Mouse (Mus musculus): ENCODE results near the gene Snx1. TPM values are rescaled to one million over a fixed set of nuclear protein-coding genes. Genes with fewer than 3 reads are reported as not detected.

Snx1 gene
- polyA plus RNA-seq, 1 experiment from 2014 or later, result 109 TPM

DNA sequence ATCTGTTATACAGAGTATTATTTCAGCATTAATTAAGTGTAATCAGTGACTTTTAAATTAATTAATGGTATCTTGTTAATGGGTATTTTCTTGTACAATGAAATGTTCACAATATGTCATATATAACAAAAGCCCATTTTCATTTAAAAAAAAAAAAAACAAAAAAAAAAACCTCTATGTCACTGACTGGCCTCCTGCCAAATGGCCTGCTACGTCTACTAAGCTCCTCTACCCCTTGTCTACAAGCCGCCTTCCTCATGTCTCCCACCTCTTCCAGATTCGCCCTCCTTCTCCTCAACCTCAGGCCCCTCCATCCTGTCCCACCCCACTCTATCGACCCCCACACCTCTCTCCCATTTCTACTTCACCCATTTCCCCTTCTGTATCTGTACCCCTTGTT is 74.9 kb downstream of the Snx1 start:
- DNase-seq (ENCODE audit: low spot score), result no peak

DNA sequence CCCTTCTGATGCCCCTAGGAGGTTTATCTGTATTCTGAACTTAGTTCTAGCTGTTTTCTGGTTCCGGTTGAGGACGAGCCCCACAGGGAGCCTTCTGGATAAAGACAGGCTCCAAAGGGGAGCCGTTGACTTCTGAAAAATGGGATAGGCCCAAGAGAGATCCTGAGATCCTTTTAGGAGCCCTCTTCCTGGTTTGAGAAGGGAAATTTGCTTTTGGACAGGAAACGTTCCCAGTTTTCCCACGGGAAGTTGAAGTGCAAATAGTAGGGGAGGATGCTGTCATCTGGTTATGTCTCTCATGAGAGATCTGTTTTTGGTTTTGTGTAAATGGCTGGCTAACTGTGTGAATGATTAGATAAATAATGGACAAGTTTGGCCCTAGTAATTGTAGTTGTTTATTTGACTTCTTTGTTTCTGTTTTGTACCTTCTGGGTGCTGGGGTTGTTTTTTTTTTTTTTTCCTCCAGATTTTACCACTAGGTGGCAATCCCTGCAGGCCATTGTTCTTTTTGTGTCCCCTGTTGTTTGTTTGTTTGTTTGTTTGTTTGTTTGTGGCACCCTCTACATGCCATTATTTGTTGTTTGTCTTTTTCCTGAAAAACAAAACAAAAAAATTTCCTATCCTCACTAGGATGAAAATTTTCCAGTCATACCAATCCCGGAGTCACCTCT is 76.3 kb downstream of the Snx1 start:
- no peak for DNase-seq (ENCODE audit: low spot score)

DNA sequence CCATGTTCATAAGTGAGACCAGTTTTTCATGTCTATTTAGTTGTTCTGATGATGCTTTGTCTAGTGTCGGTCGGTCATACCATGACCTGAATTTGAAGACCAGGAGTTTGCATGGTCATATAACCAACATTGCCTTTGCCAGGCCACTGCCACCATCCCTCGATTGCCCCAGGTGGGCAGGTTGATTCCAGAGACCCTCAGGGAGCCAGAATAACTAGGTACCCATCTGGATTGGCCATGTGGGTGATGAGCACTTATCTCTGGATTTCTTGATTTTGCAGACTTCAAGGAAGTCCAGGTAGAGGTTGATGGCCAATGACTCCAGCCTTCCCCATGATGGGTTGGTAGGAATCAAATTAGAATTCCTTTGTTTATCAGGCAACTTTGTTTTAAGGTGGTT is 83.1 kb downstream of the Snx1 start:
- DNase-seq (ENCODE audit: low spot score), result no peak

DNA sequence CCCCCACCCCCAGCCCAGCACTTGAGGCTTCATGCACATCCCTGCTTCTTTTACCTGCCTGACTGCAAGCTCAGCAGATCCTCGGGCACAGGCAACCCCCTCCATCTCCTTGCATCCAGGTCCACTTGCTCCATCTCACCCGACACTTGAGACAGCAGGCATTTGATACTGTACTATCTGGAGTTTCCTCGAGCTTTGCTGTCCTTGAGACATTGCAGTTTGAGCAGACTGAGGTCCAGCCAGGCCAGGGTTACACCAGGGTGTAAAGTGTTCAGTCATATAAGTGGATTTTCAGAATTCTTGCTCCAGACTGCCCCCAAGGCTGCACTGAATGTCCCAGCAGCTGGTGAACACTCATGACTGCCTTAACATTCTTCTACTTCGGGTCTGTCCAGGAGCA is 84.1 kb downstream of the Snx1 start:
- DNase-seq (ENCODE audit: low spot score), result no peak

DNA sequence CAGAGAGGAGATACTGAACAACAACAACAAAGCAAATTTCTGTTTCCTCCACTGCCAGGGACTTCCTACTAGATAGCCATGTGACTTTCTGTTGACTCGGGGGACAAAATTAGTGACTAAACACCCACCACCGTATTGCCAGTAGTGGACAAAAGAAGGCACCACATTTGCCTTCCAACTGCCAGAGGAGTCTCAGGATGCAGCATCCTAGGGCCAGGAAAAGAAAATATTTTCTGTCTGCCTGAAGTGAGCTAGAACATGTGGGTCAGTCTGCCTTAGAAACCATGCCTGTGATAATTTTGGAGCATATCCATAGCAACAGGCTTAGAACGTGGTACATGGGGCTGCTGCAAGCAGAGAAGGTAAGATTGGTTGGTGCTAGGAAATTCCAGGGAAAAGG is 85.6 kb downstream of the Snx1 start:
- DNase-seq (ENCODE audit: low spot score), result no peak

DNA sequence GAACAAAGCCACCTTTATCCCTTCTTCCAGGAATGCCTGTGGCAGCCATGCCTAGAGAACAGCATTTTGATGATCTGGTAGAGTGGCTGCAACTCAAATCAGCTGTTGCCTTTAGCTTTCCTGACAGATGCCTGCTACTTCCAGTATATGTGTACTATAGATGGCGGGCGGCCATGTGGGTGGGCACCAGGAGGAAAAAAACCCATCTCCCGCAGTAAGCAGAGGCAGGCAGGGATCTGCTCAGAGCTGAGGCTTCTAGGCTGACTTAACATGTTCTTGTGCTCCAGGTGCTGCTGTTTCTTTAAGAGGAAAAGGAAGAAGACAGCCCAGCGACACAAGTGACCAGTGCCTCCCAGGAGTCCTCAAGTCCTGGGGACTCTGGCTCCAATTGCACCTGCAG is 87.1 kb downstream of the Snx1 start:
- DNase-seq (ENCODE audit: low spot score), result no peak

DNA sequence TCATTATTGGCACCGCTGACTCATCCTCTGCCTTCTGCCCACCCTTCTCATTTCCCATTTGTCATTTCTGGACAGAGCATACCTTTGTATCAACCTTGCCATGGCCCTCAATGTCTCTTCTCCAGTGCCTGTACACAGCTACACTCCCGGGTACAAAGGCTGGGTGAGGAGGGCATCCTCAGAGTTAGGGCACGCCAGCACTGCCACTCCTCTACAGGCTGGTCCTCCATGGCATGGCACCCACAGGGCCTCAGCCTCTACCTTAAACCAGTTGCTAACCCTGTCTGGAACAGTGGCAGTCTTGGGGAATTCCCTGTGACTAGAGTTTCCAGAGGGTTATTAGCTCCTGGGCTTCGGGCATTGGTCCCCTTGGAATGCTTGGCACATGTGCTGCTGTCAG is 87.8 kb downstream of the Snx1 start:
- no peak for DNase-seq (ENCODE audit: low spot score)

Other genes starting within 250 kb of the Snx1 start
- 317 and 358 TPM in 2 replicates for gene Pclaf, start 236.3 kb downstream of the Snx1 start, polyA plus RNA-seq (2015; fragmentation: Nextera tagmentation; extraction: Ambion mirVana)
- gene Trip4, start 217.8 kb downstream of the Snx1 start, polyA plus RNA-seq (2015; fragmentation: Nextera tagmentation; extraction: Ambion mirVana), result 20.8 and 22.7 TPM in 2 replicates
- 10.5 and 14.6 TPM in 2 replicates for gene Csnk1g1, start 217.7 kb downstream of the Snx1 start, polyA plus RNA-seq (2015; fragmentation: Nextera tagmentation; extraction: Ambion mirVana)
- gene Ppib, start 66.4 kb downstream of the Snx1 start, polyA plus RNA-seq (2015; fragmentation: Nextera tagmentation; extraction: Ambion mirVana), result 344 and 384 TPM in 2 replicates
- gene Snx22, start 56.9 kb downstream of the Snx1 start, polyA plus RNA-seq (2015; fragmentation: Nextera tagmentation; extraction: Ambion mirVana), result 1.4 TPM in 2 replicates
- gene Ciao2a, start within 50 bp of the Snx1 start, polyA plus RNA-seq (2015; fragmentation: Nextera tagmentation; extraction: Ambion mirVana), result 226 and 240 TPM in 2 replicates
- 4.7 and 5.4 TPM in 2 replicates for gene Dapk2, start 31.6 kb upstream of the Snx1 start, polyA plus RNA-seq (2015; fragmentation: Nextera tagmentation; extraction: Ambion mirVana)
- 14.9 and 20.9 TPM in 2 replicates for gene Herc1, start 223.9 kb upstream of the Snx1 start, polyA plus RNA-seq (2015; fragmentation: Nextera tagmentation; extraction: Ambion mirVana)

Measured in thymus, postnatal 0 days (tissue).